Mouse (Mus musculus) liver (tissue): ENCODE measurements around the gene Sept4.

Experiments used
- DNase-seq: peaks from one replicate; pipeline ENCODE4 v3.0.0-alpha.2; 2020; ENCODE audit warnings: mixed read lengths

Gene Sept4

GRCm38 (mm10) chr11:87579713-87580112 lies 11.0 kb downstream of the Sept4 start:
- DNase-seq: no peak

GRCm38 (mm10) chr11:87580543-87581085 lies 11.9 kb downstream of the Sept4 start:
- no peak for DNase-seq

GRCm38 (mm10) chr11:87581161-87581865 lies 12.6 kb downstream of the Sept4 start:
- no peak for DNase-seq

- no peak for DNase-seq
These were observed 13.4 kb downstream of the Sept4 start for GRCm38 (mm10) chr11:87581933-87582710.

- no peak for DNase-seq
These were observed 14.8 kb downstream of the Sept4 start for GRCm38 (mm10) chr11:87583291-87584034.

GRCm38 (mm10) chr11:87584711-87585505 lies 16.2 kb downstream of the Sept4 start:
- DNase-seq: no peak

GRCm38 (mm10) chr11:87587211-87587874 lies 18.6 kb downstream of the Sept4 start:
- DNase-seq: no peak

- DNase-seq: no peak
These were observed 20.9 kb downstream of the Sept4 start for GRCm38 (mm10) chr11:87589605-87590004.

GRCm38 (mm10) chr11:87590841-87591525 lies 22.3 kb downstream of the Sept4 start:
- DNase-seq: peak; percentile 44

GRCm38 (mm10) chr11:87591526-87592353 lies 23.0 kb downstream of the Sept4 start, which contains the start of gene Mtmr4:
Gene Mtmr4, plus strand, starts transcription at chr11:87592162.
- DNase-seq: peak; percentile 99

GRCm38 (mm10) chr11:87592354-87592695 lies 23.6 kb downstream of the Sept4 start:
- no peak for DNase-seq

- DNase-seq: peak; percentile 30
These were observed 24.3 kb downstream of the Sept4 start for GRCm38 (mm10) chr11:87592713-87593598.

GRCm38 (mm10) chr11:87595327-87595841 lies 26.7 kb downstream of the Sept4 start:
- peak; percentile 94 for DNase-seq

- DNase-seq: no peak
These were observed 27.3 kb downstream of the Sept4 start for GRCm38 (mm10) chr11:87595976-87596375.

GRCm38 (mm10) chr11:87596492-87596891 lies 27.8 kb downstream of the Sept4 start:
- no peak for DNase-seq

GRCm38 (mm10) chr11:87597061-87597460 lies 28.4 kb downstream of the Sept4 start:
- no peak for DNase-seq

- no peak for DNase-seq
These were observed 30.8 kb downstream of the Sept4 start for GRCm38 (mm10) chr11:87599395-87600089.

- no peak for DNase-seq
These were observed 31.7 kb downstream of the Sept4 start for GRCm38 (mm10) chr11:87600322-87600853.
